Mouse (Mus musculus): ENCODE data around the gene Dclk1. TPM values are rescaled to one million over a fixed set of nuclear protein-coding genes. Genes with fewer than 3 reads are reported as not detected.

Dclk1 gene
- total and polyA plus RNA-seq, 3 experiments, result 1.2 to 5.6 (median 3.6) TPM

- Histone ChIP-seq H3K4me1 (ENCODE audit: control insufficient read depth, insufficient read depth, low read length) (no peaks in the 10 kb centered on the region), H3K4me3 (no peak overlapping the region), H3K36me3 (ENCODE audit: control insufficient read depth, insufficient read depth, low read length) (no peaks in the 10 kb centered on the region), H3K9ac (ENCODE audit: low read depth, low read length) (no peak overlapping the region), H3K27ac (no peak overlapping the region), H3K79me2 (replicated peaks; ENCODE audit: control insufficient read depth, insufficient read depth, low read length) (no peaks in the 10 kb centered on the region), H3K27me3 (ENCODE audit: control insufficient read depth, insufficient read depth, low read length) (no peaks in the 10 kb centered on the region)
- intact Hi-C loops (cut with DNase I), result no loop called here
- no peak for DNase-seq
- TF ChIP-seq EP300 (IDR thresholded peaks at IDR 0.05; ENCODE audit: insufficient read depth, low read depth, low read length) (no peak), CTCF (IDR thresholded peaks at IDR 0.05) (no peak), POLR2A (IDR thresholded peaks at IDR 0.05; ENCODE audit: insufficient read depth, low read depth, low read length) (no peak)
- WGBS, result 53% methylated on average over 13 of the region's 13 CpGs
These were observed 301.9 kb downstream of the Dclk1 start for GRCm38 (mm10) chr3:55543929-55544684.

- no peaks in the 10 kb centered on the region for H3K4me1 ChIP-seq (ENCODE audit: control insufficient read depth, insufficient read depth, low read length)
- H3K36me3 ChIP-seq (ENCODE audit: control insufficient read depth, insufficient read depth, low read length), result no peaks in the 10 kb centered on the region
- no peaks in the 10 kb centered on the region for H3K27me3 ChIP-seq (ENCODE audit: control insufficient read depth, insufficient read depth, low read length)
- 91% methylated on average over 3 of the region's 3 CpGs for WGBS
- H3K4me3 ChIP-seq, result no peak overlapping the region
- intact Hi-C loops (cut with DNase I), result no loop called here
- H3K79me2 ChIP-seq (replicated peaks; ENCODE audit: control insufficient read depth, insufficient read depth, low read length), result no peaks in the 10 kb centered on the region
- H3K27ac ChIP-seq, result no peak overlapping the region
- no peak for DNase-seq
- H3K9ac ChIP-seq (ENCODE audit: low read depth, low read length), result no peak overlapping the region
- TF ChIP-seq EP300 (IDR thresholded peaks at IDR 0.05; ENCODE audit: insufficient read depth, low read depth, low read length), result no peak
- no peak for TF ChIP-seq CTCF (IDR thresholded peaks at IDR 0.05)
- TF ChIP-seq POLR2A (IDR thresholded peaks at IDR 0.05; ENCODE audit: insufficient read depth, low read depth, low read length), result no peak
These were observed 303.1 kb downstream of the Dclk1 start for GRCm38 (mm10) chr3:55545296-55545695.

GRCm38 (mm10) chr3:55545916-55546315 lies 303.8 kb downstream of the Dclk1 start:
- H3K4me1 ChIP-seq (ENCODE audit: control insufficient read depth, insufficient read depth, low read length), result no peaks in the 10 kb centered on the region
- no peak overlapping the region for H3K9ac ChIP-seq (ENCODE audit: low read depth, low read length)
- no peak overlapping the region for H3K27ac ChIP-seq
- H3K79me2 ChIP-seq (replicated peaks; ENCODE audit: control insufficient read depth, insufficient read depth, low read length), result no peaks in the 10 kb centered on the region
- no peaks in the 10 kb centered on the region for H3K27me3 ChIP-seq (ENCODE audit: control insufficient read depth, insufficient read depth, low read length)
- WGBS, result 93% methylated on average over 9 of the region's 9 CpGs
- H3K36me3 ChIP-seq (ENCODE audit: control insufficient read depth, insufficient read depth, low read length), result no peaks in the 10 kb centered on the region
- no peak overlapping the region for H3K4me3 ChIP-seq
- no peak for TF ChIP-seq CTCF (IDR thresholded peaks at IDR 0.05)
- no peak for TF ChIP-seq POLR2A (IDR thresholded peaks at IDR 0.05; ENCODE audit: insufficient read depth, low read depth, low read length)
- no peak for TF ChIP-seq EP300 (IDR thresholded peaks at IDR 0.05; ENCODE audit: insufficient read depth, low read depth, low read length)
- intact Hi-C loops (cut with DNase I), result no loop called here
- DNase-seq, result no peak

- no peak for DNase-seq
- Histone ChIP-seq H3K27me3 (ENCODE audit: control insufficient read depth, insufficient read depth, low read length) (no peaks in the 10 kb centered on the region), H3K4me3 (no peak overlapping the region), H3K27ac (no peak overlapping the region), H3K9ac (ENCODE audit: low read depth, low read length) (no peak overlapping the region), H3K4me1 (ENCODE audit: control insufficient read depth, insufficient read depth, low read length) (no peaks in the 10 kb centered on the region), H3K79me2 (replicated peaks; ENCODE audit: control insufficient read depth, insufficient read depth, low read length) (no peaks in the 10 kb centered on the region), H3K36me3 (ENCODE audit: control insufficient read depth, insufficient read depth, low read length) (no peaks in the 10 kb centered on the region)
- TF ChIP-seq CTCF (IDR thresholded peaks at IDR 0.05) (no peak), POLR2A (IDR thresholded peaks at IDR 0.05; ENCODE audit: insufficient read depth, low read depth, low read length) (no peak), EP300 (IDR thresholded peaks at IDR 0.05; ENCODE audit: insufficient read depth, low read depth, low read length) (no peak)
- 47% methylated on average over 2 of the region's 2 CpGs for WGBS
- intact Hi-C loops (cut with DNase I), result no loop called here
These were observed 304.9 kb downstream of the Dclk1 start for GRCm38 (mm10) chr3:55547106-55547505.

- no peak overlapping the region for H3K4me3 ChIP-seq
- no peaks in the 10 kb centered on the region for H3K36me3 ChIP-seq (ENCODE audit: control insufficient read depth, insufficient read depth, low read length)
- H3K79me2 ChIP-seq (replicated peaks; ENCODE audit: control insufficient read depth, insufficient read depth, low read length), result no peaks in the 10 kb centered on the region
- 90% methylated on average over 7 of the region's 7 CpGs for WGBS
- TF ChIP-seq POLR2A (IDR thresholded peaks at IDR 0.05; ENCODE audit: insufficient read depth, low read depth, low read length), result no peak
- no peak for TF ChIP-seq CTCF (IDR thresholded peaks at IDR 0.05)
- TF ChIP-seq EP300 (IDR thresholded peaks at IDR 0.05; ENCODE audit: insufficient read depth, low read depth, low read length), result no peak
- intact Hi-C loops (cut with DNase I), result no loop called here
- no peak for DNase-seq
- no peak overlapping the region for H3K9ac ChIP-seq (ENCODE audit: low read depth, low read length)
- no peaks in the 10 kb centered on the region for H3K27me3 ChIP-seq (ENCODE audit: control insufficient read depth, insufficient read depth, low read length)
- no peaks in the 10 kb centered on the region for H3K4me1 ChIP-seq (ENCODE audit: control insufficient read depth, insufficient read depth, low read length)
- no peak overlapping the region for H3K27ac ChIP-seq
These were observed 307.2 kb downstream of the Dclk1 start for GRCm38 (mm10) chr3:55549376-55549775.

GRCm38 (mm10) chr3:55550962-55551361 lies 308.8 kb downstream of the Dclk1 start:
- TF ChIP-seq EP300 (IDR thresholded peaks at IDR 0.05; ENCODE audit: insufficient read depth, low read depth, low read length), result no peak
- no peak for TF ChIP-seq CTCF (IDR thresholded peaks at IDR 0.05)
- TF ChIP-seq POLR2A (IDR thresholded peaks at IDR 0.05; ENCODE audit: insufficient read depth, low read depth, low read length), result no peak
- H3K9ac ChIP-seq (ENCODE audit: low read depth, low read length), result no peak overlapping the region
- no peaks in the 10 kb centered on the region for H3K79me2 ChIP-seq (replicated peaks; ENCODE audit: control insufficient read depth, insufficient read depth, low read length)
- H3K36me3 ChIP-seq (ENCODE audit: control insufficient read depth, insufficient read depth, low read length), result no peaks in the 10 kb centered on the region
- no peaks in the 10 kb centered on the region for H3K4me1 ChIP-seq (ENCODE audit: control insufficient read depth, insufficient read depth, low read length)
- WGBS, result 66% methylated on average over 4 of the region's 4 CpGs
- H3K27me3 ChIP-seq (ENCODE audit: control insufficient read depth, insufficient read depth, low read length), result no peaks in the 10 kb centered on the region
- H3K4me3 ChIP-seq, result no peak overlapping the region
- DNase-seq, result no peak
- no peak overlapping the region for H3K27ac ChIP-seq
- intact Hi-C loops (cut with DNase I), result no loop called here

All from heart, adult 2 months (tissue).